Mouse (Mus musculus): ENCODE measurements at regions not wholly inside any gene's neighbourhood (a gene's known extent, or its start where the extent isn't known, plus 50 kb on each side); places are given as distances from the start of the nearest gene placed in this dataset.

GRCm38 (mm10) chr3:148555324-148555723, 435.0 kb downstream of the Adgrl2 start:
- TF ChIP-seq POLR2A (IDR thresholded peaks at IDR 0.05; ENCODE audit: insufficient read length, low read depth): no peak
- no peak for TF ChIP-seq TCF3 (IDR thresholded peaks at IDR 0.05; ENCODE audit: insufficient read length, low read depth)
- TF ChIP-seq POLR2AphosphoS2 (IDR thresholded peaks at IDR 0.05; ENCODE audit: insufficient read length, low read depth): no peak
- TF ChIP-seq USF1 (IDR thresholded peaks at IDR 0.05; ENCODE audit: low read depth): no peak
